Mouse (Mus musculus): ENCODE results near the gene Aarsd1. TPM values are rescaled to one million over a fixed set of nuclear protein-coding genes. Genes with fewer than 3 reads are reported as not detected.

Aarsd1 gene
- polyA plus RNA-seq, 1 experiment from 2014 or later, result 99.5 TPM

GRCm38 (mm10) chr11:101436916-101437315, 19.5 kb upstream of the Aarsd1 start:
- no peak for ATAC-seq
- H3K9me3 ChIP-seq (ENCODE audit: control insufficient read depth, low read length), result no peaks in the 10 kb centered on the region
- no peak overlapping the region for H3K4me3 ChIP-seq (replicated peaks; ENCODE audit: low read length)
- H3K4me2 ChIP-seq (ENCODE audit: low read length), result no peak overlapping the region
- H3K9ac ChIP-seq (replicated peaks; ENCODE audit: low read depth, low read length), result no peak overlapping the region
- 0 out of 2 replicates have a peak, but pooled peaks cover 6% of the 10 kb centered on the region for H3K36me3 ChIP-seq (ENCODE audit: control insufficient read depth, insufficient read depth)
- H3K27me3 ChIP-seq (replicated peaks; ENCODE audit: control insufficient read depth, insufficient read depth, low read length), result no peaks in the 10 kb centered on the region
- no peaks in the 10 kb centered on the region for H3K4me1 ChIP-seq (replicated peaks; ENCODE audit: control insufficient read depth, insufficient read depth, low read length)
- no peak overlapping the region for H3K27ac ChIP-seq (ENCODE audit: low read length)
- 50% methylated on average over 4 of the region's 4 CpGs for WGBS

- H3K4me2 ChIP-seq (ENCODE audit: low read length), result no peak overlapping the region
- no peak for ATAC-seq
- peaks cover 14% of the 10 kb centered on the region; the same call in 1 of the 2 replicates for H3K36me3 ChIP-seq (ENCODE audit: control insufficient read depth, insufficient read depth)
- no peak overlapping the region for H3K27ac ChIP-seq (ENCODE audit: low read length)
- H3K9ac ChIP-seq (replicated peaks; ENCODE audit: low read depth, low read length), result no peak overlapping the region
- H3K4me3 ChIP-seq (replicated peaks; ENCODE audit: low read length), result no peak overlapping the region
- H3K9me3 ChIP-seq (ENCODE audit: control insufficient read depth, low read length), result no peaks in the 10 kb centered on the region
- H3K4me1 ChIP-seq (replicated peaks; ENCODE audit: control insufficient read depth, insufficient read depth, low read length), result no peaks in the 10 kb centered on the region
- no peaks in the 10 kb centered on the region for H3K27me3 ChIP-seq (replicated peaks; ENCODE audit: control insufficient read depth, insufficient read depth, low read length)
- WGBS, result 87% methylated on average over 4 of the region's 4 CpGs
Measured at GRCm38 (mm10) chr11:101435831-101436230, 18.4 kb upstream of the Aarsd1 start.

- ATAC-seq, result no peak
- Histone ChIP-seq H3K4me2 (ENCODE audit: low read length) (no peak overlapping the region), H3K27me3 (replicated peaks; ENCODE audit: control insufficient read depth, insufficient read depth, low read length) (no peaks in the 10 kb centered on the region), H3K4me3 (replicated peaks; ENCODE audit: low read length) (no peak overlapping the region), H3K36me3 (ENCODE audit: control insufficient read depth, insufficient read depth) (peaks cover 20% of the 10 kb centered on the region), H3K27ac (ENCODE audit: low read length) (no peak overlapping the region), H3K9me3 (ENCODE audit: control insufficient read depth, low read length) (no peaks in the 10 kb centered on the region), H3K4me1 (replicated peaks; ENCODE audit: control insufficient read depth, insufficient read depth, low read length) (no peaks in the 10 kb centered on the region), H3K9ac (replicated peaks; ENCODE audit: low read depth, low read length) (no peak overlapping the region)
- WGBS, result 71% methylated on average over 13 of the region's 13 CpGs
Measured at GRCm38 (mm10) chr11:101433396-101433795, 16.0 kb upstream of the Aarsd1 start.

- Histone ChIP-seq H3K4me1 (replicated peaks; ENCODE audit: control insufficient read depth, insufficient read depth, low read length) (peaks cover 8% of the 10 kb centered on the region), H3K27ac (ENCODE audit: low read length) (no peak overlapping the region), H3K9me3 (ENCODE audit: control insufficient read depth, low read length) (no peaks in the 10 kb centered on the region), H3K27me3 (replicated peaks; ENCODE audit: control insufficient read depth, insufficient read depth, low read length) (no peaks in the 10 kb centered on the region), H3K4me3 (replicated peaks; ENCODE audit: low read length) (no peak overlapping the region), H3K9ac (replicated peaks; ENCODE audit: low read depth, low read length) (no peak overlapping the region), H3K4me2 (ENCODE audit: low read length) (no peak overlapping the region), H3K36me3 (ENCODE audit: control insufficient read depth, insufficient read depth) (peaks cover 20% of the 10 kb centered on the region)
- 92% methylated on average over 9 of the region's 9 CpGs for WGBS
- no peak for ATAC-seq
Measured at GRCm38 (mm10) chr11:101431327-101431726, 13.9 kb upstream of the Aarsd1 start.

- H3K27me3 ChIP-seq (replicated peaks; ENCODE audit: control insufficient read depth, insufficient read depth, low read length), result no peaks in the 10 kb centered on the region
- WGBS, result 63% methylated on average over 8 of the region's 8 CpGs
Measured at GRCm38 (mm10) chr11:101426165-101426564, 8.8 kb upstream of the Aarsd1 start.

GRCm38 (mm10) chr11:101424925-101425813, 7.8 kb upstream of the Aarsd1 start, which contains the start of the genes Rundc1 and Ptges3l:
TSS of gene Rundc1 (plus strand) at chr11:101425085.
TSS of gene Ptges3l (minus strand) at chr11:101425333.
- Histone ChIP-seq H3K27me3 (replicated peaks; ENCODE audit: control insufficient read depth, insufficient read depth, low read length) (no peaks in the 10 kb centered on the region), H3K9ac (replicated peaks; ENCODE audit: low read depth, low read length) (peak within 1 kb of the TSS; percentile 82), H3K4me2 (ENCODE audit: low read length) (peak within 1 kb of the TSS; percentile 92), H3K4me1 (replicated peaks; ENCODE audit: control insufficient read depth, insufficient read depth, low read length) (peaks cover 25% of the 10 kb centered on the region), H3K27ac (ENCODE audit: low read length) (peak within 1 kb of the TSS; percentile 87), H3K9me3 (ENCODE audit: control insufficient read depth, low read length) (no peaks in the 10 kb centered on the region), H3K4me3 (replicated peaks; ENCODE audit: low read length) (peak within 1 kb of the TSS; percentile 97), H3K36me3 (ENCODE audit: control insufficient read depth, insufficient read depth) (peaks cover 3% of the 10 kb centered on the region; the same call in 1 of the 2 replicates)
- peak; percentile 97 for ATAC-seq
- WGBS, result under 1% methylated on average over 81 of the region's 81 CpGs

More at GRCm38 (mm10) chr11:101426165-101426564, 8.8 kb upstream of the Aarsd1 start:
- Histone ChIP-seq H3K4me3 (replicated peaks; ENCODE audit: low read length) (peak overlapping the region; percentile 97), H3K27ac (ENCODE audit: low read length) (no peak overlapping the region), H3K9ac (replicated peaks; ENCODE audit: low read depth, low read length) (no peak overlapping the region; the same call in 1 of the 2 replicates), H3K9me3 (ENCODE audit: control insufficient read depth, low read length) (no peaks in the 10 kb centered on the region), H3K36me3 (ENCODE audit: control insufficient read depth, insufficient read depth) (peaks cover 8% of the 10 kb centered on the region), H3K4me1 (replicated peaks; ENCODE audit: control insufficient read depth, insufficient read depth, low read length) (peaks cover 25% of the 10 kb centered on the region), H3K4me2 (ENCODE audit: low read length) (peak overlapping the region; percentile 92)
- no peak for ATAC-seq

GRCm38 (mm10) chr11:101424105-101424851, 6.9 kb upstream of the Aarsd1 start, which contains the start of gene Gm27029:
TSS of gene Gm27029 (minus strand) at chr11:101424796.
- Histone ChIP-seq H3K9ac (replicated peaks; ENCODE audit: low read depth, low read length) (peak within 1 kb of the TSS; percentile 82), H3K4me2 (ENCODE audit: low read length) (peak within 1 kb of the TSS; percentile 92), H3K27me3 (replicated peaks; ENCODE audit: control insufficient read depth, insufficient read depth, low read length) (no peaks in the 10 kb centered on the region), H3K4me3 (replicated peaks; ENCODE audit: low read length) (peak within 1 kb of the TSS; percentile 97), H3K4me1 (replicated peaks; ENCODE audit: control insufficient read depth, insufficient read depth, low read length) (peaks cover 25% of the 10 kb centered on the region), H3K36me3 (ENCODE audit: control insufficient read depth, insufficient read depth) (no peaks in the 10 kb centered on the region), H3K27ac (ENCODE audit: low read length) (peak within 1 kb of the TSS; percentile 87), H3K9me3 (ENCODE audit: control insufficient read depth, low read length) (no peaks in the 10 kb centered on the region)
- 5% methylated on average over 23 of the region's 23 CpGs for WGBS
- peak; percentile 50 for ATAC-seq

GRCm38 (mm10) chr11:101420148-101420547, 2.7 kb upstream of the Aarsd1 start:
- H3K9me3 ChIP-seq (ENCODE audit: control insufficient read depth, low read length), result no peaks in the 10 kb centered on the region
- ATAC-seq, result no peak
- peaks cover 16% of the 10 kb centered on the region for H3K4me1 ChIP-seq (replicated peaks; ENCODE audit: control insufficient read depth, insufficient read depth, low read length)
- no peak overlapping the region for H3K4me3 ChIP-seq (replicated peaks; ENCODE audit: low read length)
- H3K27ac ChIP-seq (ENCODE audit: low read length), result no peak overlapping the region
- no peaks in the 10 kb centered on the region for H3K27me3 ChIP-seq (replicated peaks; ENCODE audit: control insufficient read depth, insufficient read depth, low read length)
- no peak overlapping the region for H3K4me2 ChIP-seq (ENCODE audit: low read length)
- H3K36me3 ChIP-seq (ENCODE audit: control insufficient read depth, insufficient read depth), result no peaks in the 10 kb centered on the region
- no peak overlapping the region for H3K9ac ChIP-seq (replicated peaks; ENCODE audit: low read depth, low read length)
- 84% methylated on average over 5 of the region's 5 CpGs for WGBS

GRCm38 (mm10) chr11:101419610-101420009, 2.2 kb upstream of the Aarsd1 start:
- Histone ChIP-seq H3K9ac (replicated peaks; ENCODE audit: low read depth, low read length) (no peak overlapping the region), H3K27me3 (replicated peaks; ENCODE audit: control insufficient read depth, insufficient read depth, low read length) (no peaks in the 10 kb centered on the region), H3K4me1 (replicated peaks; ENCODE audit: control insufficient read depth, insufficient read depth, low read length) (peaks cover 16% of the 10 kb centered on the region), H3K9me3 (ENCODE audit: control insufficient read depth, low read length) (no peaks in the 10 kb centered on the region), H3K4me3 (replicated peaks; ENCODE audit: low read length) (no peak overlapping the region), H3K27ac (ENCODE audit: low read length) (no peak overlapping the region), H3K36me3 (ENCODE audit: control insufficient read depth, insufficient read depth) (no peaks in the 10 kb centered on the region), H3K4me2 (ENCODE audit: low read length) (no peak overlapping the region)
- 12% methylated on average over 3 of the region's 3 CpGs for WGBS
- no peak for ATAC-seq
